Mouse (Mus musculus) cerebellum, postnatal 10 days (tissue): Measurements from ENCODE around the gene Dda1.
"Not testable (repeated sequence)": the region's sequence is repeated elsewhere in the genome, so short reads cannot be mapped to it uniquely, and the experiment has no call there.

Experiments used
- DNase-seq, 2 experiments: peaks; one replicate each; pipeline ENCODE4 v3.0.0; 2021; ENCODE audit warnings: mixed read lengths in 2 of 2

Gene Dda1

GRCm38 (mm10) chr8:71468916-71469315 lies at the start of gene Dda1:
TSS of gene Dda1 (plus strand) at chr8:71469199.
- DNase-seq, result peak; percentile 98 to 99

- DNase-seq, result no peak
Measured at GRCm38 (mm10) chr8:71422121-71422520, 46.9 kb upstream of the Dda1 start.

- DNase-seq, result not testable (repeated sequence)
Measured at GRCm38 (mm10) chr8:71432935-71433334, 36.1 kb upstream of the Dda1 start.

GRCm38 (mm10) chr8:71437041-71437440 lies 32.0 kb upstream of the Dda1 start:
- no peak for DNase-seq

- DNase-seq, result peak; percentile 74 to 75
Measured at GRCm38 (mm10) chr8:71441404-71441803, 27.6 kb upstream of the Dda1 start.

GRCm38 (mm10) chr8:71445096-71445495 lies 23.9 kb upstream of the Dda1 start:
- DNase-seq, result no peak

- DNase-seq, result no peak
Measured at GRCm38 (mm10) chr8:71451337-71451736, 17.7 kb upstream of the Dda1 start.

GRCm38 (mm10) chr8:71451777-71452176 lies 17.2 kb upstream of the Dda1 start:
- DNase-seq, result no peak

- no peak for DNase-seq
Measured at GRCm38 (mm10) chr8:71452669-71453068, 16.3 kb upstream of the Dda1 start.

GRCm38 (mm10) chr8:71454668-71455067 lies 14.3 kb upstream of the Dda1 start:
- DNase-seq, result no peak

- no peak for DNase-seq
Measured at GRCm38 (mm10) chr8:71456906-71457305, 12.1 kb upstream of the Dda1 start.

GRCm38 (mm10) chr8:71457659-71458270 lies 11.2 kb upstream of the Dda1 start:
- DNase-seq, result peak; percentile 16 to 18

- no peak for DNase-seq
Measured at GRCm38 (mm10) chr8:71460716-71461115, 8.3 kb upstream of the Dda1 start.

- DNase-seq, result peak in 1 of 2 experiments; percentile 39
Measured at GRCm38 (mm10) chr8:71461152-71461840, 7.7 kb upstream of the Dda1 start.

- no peak for DNase-seq
Measured at GRCm38 (mm10) chr8:71462191-71462590, 6.8 kb upstream of the Dda1 start.

GRCm38 (mm10) chr8:71462786-71463185 lies 6.2 kb upstream of the Dda1 start:
- peak; percentile 69 to 74 for DNase-seq

GRCm38 (mm10) chr8:71463188-71464033 lies 5.6 kb upstream of the Dda1 start, which contains the start of gene Abhd8:
TSS of gene Abhd8 (minus strand) at chr8:71463655.
- peak; percentile 99 for DNase-seq

- DNase-seq, result peak; percentile 99
Measured at GRCm38 (mm10) chr8:71464513-71465500, 4.2 kb upstream of the Dda1 start, which contains the start of gene Mrpl34. TSS of gene Mrpl34 (plus strand) at chr8:71464959.

- DNase-seq, result no peak
Measured at GRCm38 (mm10) chr8:71465733-71466132, 3.3 kb upstream of the Dda1 start.

- peak; percentile 36 to 40 for DNase-seq
Measured at GRCm38 (mm10) chr8:71466198-71466597, 2.8 kb upstream of the Dda1 start.

GRCm38 (mm10) chr8:71467201-71467600 lies 1.8 kb upstream of the Dda1 start:
- DNase-seq, result no peak

- no peak for DNase-seq
Measured at GRCm38 (mm10) chr8:71468001-71468400, 998 bp upstream of the Dda1 start.
